Mouse (Mus musculus): ENCODE measurements at regions not wholly inside any gene's neighbourhood (a gene's known extent, or its start where the extent isn't known, plus 50 kb on each side); places are given as distances from the start of the nearest gene placed in this dataset.

DNA sequence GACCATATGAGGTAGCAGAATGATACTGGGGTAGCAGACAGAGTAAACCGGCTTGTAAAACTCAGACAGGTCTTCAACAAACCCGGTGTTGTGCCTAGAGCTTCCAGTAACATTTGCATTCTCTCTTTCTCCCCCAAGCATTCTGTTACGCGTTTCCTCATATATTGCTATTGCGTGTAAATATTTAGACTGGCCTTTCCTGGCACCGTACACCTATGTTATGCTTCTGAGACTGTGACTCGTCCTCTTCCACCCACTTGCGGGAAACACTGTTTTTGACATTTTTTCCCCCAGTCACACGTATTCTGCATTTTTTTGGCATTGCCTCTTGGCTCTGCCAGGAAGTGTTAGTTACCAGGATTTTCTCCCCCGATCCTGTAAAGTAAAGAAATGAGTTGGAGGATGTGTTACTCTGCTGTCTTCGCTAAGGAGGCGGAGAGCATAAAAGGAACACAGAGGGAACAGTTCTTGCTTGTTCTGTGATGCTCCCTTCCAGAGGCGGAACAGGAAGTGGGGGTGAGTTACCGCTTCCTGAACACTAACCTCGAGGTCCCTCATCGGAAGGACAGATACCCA lies 233.7 kb upstream of the Tank start:
- no peak for ATAC-seq (replicated peaks; ENCODE audit: insufficient number of reproducible peaks, insufficient read depth, low FRiP score, low read depth)
- Histone ChIP-seq H3K9ac (no peak overlapping the region), H3K27me3 (no peaks in the 10 kb centered on the region), H3K4me1 (replicated peaks) (0 out of 2 replicates have a peak, but pooled peaks cover 4% of the 10 kb centered on the region), H3K27ac (no peak overlapping the region), H3K36me3 (no peaks in the 10 kb centered on the region), H3K4me2 (no peak overlapping the region), H3K4me3 (no peak overlapping the region), H3K9me3 (replicated peaks) (no peaks in the 10 kb centered on the region)
- WGBS, result 70% methylated on average over 16 of the region's 16 CpGs

DNA sequence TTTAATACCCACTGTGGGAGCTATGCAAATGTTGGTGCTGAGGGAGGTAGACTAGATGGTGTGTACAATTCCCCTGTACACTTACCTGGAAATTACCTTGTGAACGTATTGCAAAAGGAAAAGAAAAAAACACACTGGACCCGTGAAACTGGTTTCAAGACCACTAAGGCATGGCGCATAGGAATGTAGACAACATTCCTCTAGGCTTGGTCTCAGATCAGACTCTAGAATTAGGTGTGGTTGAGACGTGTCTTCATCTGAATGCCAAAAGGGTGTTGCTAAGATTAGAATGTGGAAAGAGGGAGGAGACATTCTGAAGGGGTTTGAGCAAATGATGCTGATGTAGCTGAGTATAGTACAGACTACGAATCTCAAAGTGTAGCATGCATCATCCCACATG lies 237.1 kb upstream of the Tank start:
- no peak overlapping the region for H3K4me2 ChIP-seq

DNA sequence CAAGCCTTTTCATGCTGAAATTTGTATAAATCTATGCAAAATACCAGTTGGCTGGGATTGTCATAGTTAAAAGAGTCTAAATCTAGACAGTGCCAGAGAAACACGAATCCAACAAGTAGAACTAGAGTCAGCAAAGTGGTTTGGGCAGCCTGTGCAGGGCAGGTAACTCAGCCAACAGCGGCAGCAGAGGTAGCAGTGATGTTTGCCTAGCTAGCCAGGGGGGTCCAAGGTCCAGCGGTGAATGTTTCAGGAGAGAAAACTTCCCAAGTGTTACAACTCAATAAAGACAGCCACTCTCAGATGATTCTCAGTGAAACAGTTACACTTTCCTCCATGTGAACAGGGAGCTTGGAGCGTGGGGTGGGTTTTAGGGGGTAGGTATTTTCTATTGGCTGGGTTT lies 259.2 kb upstream of the Tank start:
- no peaks in the 10 kb centered on the region for H3K9me3 ChIP-seq (replicated peaks)
- no peaks in the 10 kb centered on the region for H3K36me3 ChIP-seq
- H3K9ac ChIP-seq, result no peak overlapping the region
- H3K27ac ChIP-seq, result no peak overlapping the region
- H3K4me2 ChIP-seq, result no peak overlapping the region
- H3K27me3 ChIP-seq, result no peaks in the 10 kb centered on the region
- ATAC-seq (replicated peaks; ENCODE audit: insufficient number of reproducible peaks, insufficient read depth, low FRiP score, low read depth), result no peak
- no peaks in the 10 kb centered on the region for H3K4me1 ChIP-seq (replicated peaks)
- H3K4me3 ChIP-seq, result no peak overlapping the region
- 85% methylated on average over 4 of the region's 4 CpGs for WGBS

More for the DNA sequence above, 237.1 kb upstream of the Tank start:
- 30% methylated on average over 5 of the region's 5 CpGs for WGBS
- ATAC-seq (replicated peaks; ENCODE audit: insufficient number of reproducible peaks, insufficient read depth, low FRiP score, low read depth), result no peak
- Histone ChIP-seq H3K4me3 (no peak overlapping the region), H3K4me1 (replicated peaks) (0 out of 2 replicates have a peak, but pooled peaks cover 4% of the 10 kb centered on the region), H3K27ac (no peak overlapping the region), H3K9ac (no peak overlapping the region), H3K36me3 (no peaks in the 10 kb centered on the region), H3K9me3 (replicated peaks) (no peaks in the 10 kb centered on the region), H3K27me3 (no peaks in the 10 kb centered on the region)

DNA sequence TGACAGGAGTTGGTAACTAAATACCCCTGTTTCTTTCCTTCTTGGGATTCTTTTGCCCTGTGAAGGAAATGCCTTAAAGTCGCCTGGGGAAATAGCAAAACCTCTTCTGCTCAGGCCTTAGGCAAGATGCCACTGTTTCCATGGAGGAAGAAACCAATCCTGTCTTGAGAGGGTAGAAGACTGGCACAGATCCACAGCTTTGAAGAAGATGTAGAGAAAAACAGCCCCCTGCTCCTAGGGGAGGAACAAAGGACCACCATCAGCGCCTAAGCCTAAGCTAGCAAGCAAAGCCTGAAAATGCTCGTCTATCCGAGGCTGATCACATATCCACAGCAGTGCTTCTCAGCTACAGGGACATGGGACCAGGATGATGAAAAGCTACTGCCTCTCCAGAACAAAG lies 268.0 kb upstream of the Tank start:
- Histone ChIP-seq H3K9ac (no peak overlapping the region), H3K4me3 (no peak overlapping the region), H3K4me2 (no peak overlapping the region), H3K27me3 (no peaks in the 10 kb centered on the region), H3K36me3 (no peaks in the 10 kb centered on the region), H3K9me3 (replicated peaks) (no peaks in the 10 kb centered on the region), H3K27ac (no peak overlapping the region), H3K4me1 (replicated peaks) (no peaks in the 10 kb centered on the region)
- no peak for ATAC-seq (replicated peaks; ENCODE audit: insufficient number of reproducible peaks, insufficient read depth, low FRiP score, low read depth)
- 71% methylated on average over 4 of the region's 4 CpGs for WGBS

DNA sequence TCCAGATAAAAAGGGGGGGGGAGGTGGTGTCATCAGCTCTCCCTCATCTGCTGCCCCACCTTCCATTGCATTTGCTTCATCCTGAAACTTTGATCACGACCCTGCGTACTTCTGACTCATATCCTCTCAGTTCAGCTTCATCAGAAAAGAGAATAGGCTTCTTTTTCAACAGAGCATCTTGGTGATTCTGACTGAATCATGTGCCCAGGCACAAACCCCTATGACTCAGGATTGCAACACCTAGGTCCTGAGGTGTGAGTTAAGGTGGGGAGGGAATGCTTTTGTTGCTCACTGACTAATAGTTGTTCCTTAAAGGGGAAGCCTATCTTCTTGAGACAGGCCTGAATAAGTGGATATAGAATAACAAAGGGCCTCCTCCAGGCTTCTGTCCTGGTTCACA lies 269.2 kb upstream of the Tank start:
- H3K27me3 ChIP-seq, result no peaks in the 10 kb centered on the region
- no peaks in the 10 kb centered on the region for H3K9me3 ChIP-seq (replicated peaks)
- H3K36me3 ChIP-seq, result no peaks in the 10 kb centered on the region
- H3K9ac ChIP-seq, result no peak overlapping the region
- 82% methylated on average over 2 of the region's 2 CpGs for WGBS
- H3K4me2 ChIP-seq, result no peak overlapping the region
- no peak for ATAC-seq (replicated peaks; ENCODE audit: insufficient number of reproducible peaks, insufficient read depth, low FRiP score, low read depth)
- no peaks in the 10 kb centered on the region for H3K4me1 ChIP-seq (replicated peaks)
- H3K4me3 ChIP-seq, result no peak overlapping the region
- H3K27ac ChIP-seq, result no peak overlapping the region

DNA sequence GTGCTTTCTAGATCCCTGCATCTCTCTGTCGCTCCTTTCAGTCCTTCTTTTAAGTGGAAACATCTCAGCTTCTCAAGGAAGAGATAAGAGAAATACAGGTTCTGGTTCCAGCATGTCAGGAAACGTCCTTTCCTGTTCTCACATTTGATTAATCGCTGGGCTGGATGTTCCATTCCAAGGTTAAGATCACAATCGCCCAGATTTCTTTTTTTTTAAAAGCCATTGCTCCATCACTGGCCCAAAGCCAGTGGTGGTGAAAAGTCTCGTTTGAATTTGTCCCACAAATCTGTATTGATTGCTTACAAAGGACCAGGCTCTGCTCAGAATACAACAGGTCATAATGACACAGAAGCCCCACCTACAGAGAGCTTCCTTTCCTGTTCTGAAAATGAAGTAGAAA lies 281.2 kb upstream of the Tank start:
- peaks cover 2% of the 10 kb centered on the region; the same call in 1 of the 2 replicates for H3K4me1 ChIP-seq (replicated peaks)
- H3K27ac ChIP-seq, result 0 out of 2 replicates have a peak overlapping the region, but pooled peaks have one; percentile 7
- H3K27me3 ChIP-seq, result no peaks in the 10 kb centered on the region
- no peaks in the 10 kb centered on the region for H3K9me3 ChIP-seq (replicated peaks)
- no peak for ATAC-seq (replicated peaks; ENCODE audit: insufficient number of reproducible peaks, insufficient read depth, low FRiP score, low read depth)
- H3K4me2 ChIP-seq, result no peak overlapping the region
- WGBS, result 27% methylated on average over 5 of the region's 5 CpGs
- H3K36me3 ChIP-seq, result no peaks in the 10 kb centered on the region
- no peak overlapping the region for H3K9ac ChIP-seq
- no peak overlapping the region for H3K4me3 ChIP-seq

DNA sequence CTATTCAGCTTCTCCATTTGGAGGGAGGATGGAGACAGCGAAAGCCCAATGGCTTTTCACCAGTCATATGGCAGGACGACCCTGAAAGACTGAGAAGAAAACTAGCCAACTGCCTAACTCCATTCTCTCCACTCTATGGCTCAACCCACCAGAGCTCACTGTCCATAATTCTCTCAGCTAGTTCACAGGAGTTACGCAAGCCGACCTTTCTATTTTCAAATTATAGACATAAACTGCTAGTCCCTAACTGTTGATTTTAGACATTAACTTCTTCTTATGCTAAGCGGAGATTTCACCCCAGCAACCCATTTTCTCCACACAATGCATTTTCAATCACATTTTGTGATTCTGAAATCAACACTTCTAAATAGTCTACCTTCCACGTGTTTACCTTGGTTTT lies 281.8 kb upstream of the Tank start:
- peaks cover 2% of the 10 kb centered on the region; the same call in 1 of the 2 replicates for H3K4me1 ChIP-seq (replicated peaks)
- H3K36me3 ChIP-seq, result no peaks in the 10 kb centered on the region
- no peak overlapping the region for H3K4me3 ChIP-seq
- ATAC-seq (replicated peaks; ENCODE audit: insufficient number of reproducible peaks, insufficient read depth, low FRiP score, low read depth), result no peak
- no peak overlapping the region for H3K4me2 ChIP-seq
- H3K9ac ChIP-seq, result no peak overlapping the region
- 0 out of 2 replicates have a peak overlapping the region, but pooled peaks have one; percentile 1 for H3K27ac ChIP-seq
- H3K27me3 ChIP-seq, result no peaks in the 10 kb centered on the region
- H3K9me3 ChIP-seq (replicated peaks), result no peaks in the 10 kb centered on the region
- 71% methylated on average over 6 of the region's 6 CpGs for WGBS

DNA sequence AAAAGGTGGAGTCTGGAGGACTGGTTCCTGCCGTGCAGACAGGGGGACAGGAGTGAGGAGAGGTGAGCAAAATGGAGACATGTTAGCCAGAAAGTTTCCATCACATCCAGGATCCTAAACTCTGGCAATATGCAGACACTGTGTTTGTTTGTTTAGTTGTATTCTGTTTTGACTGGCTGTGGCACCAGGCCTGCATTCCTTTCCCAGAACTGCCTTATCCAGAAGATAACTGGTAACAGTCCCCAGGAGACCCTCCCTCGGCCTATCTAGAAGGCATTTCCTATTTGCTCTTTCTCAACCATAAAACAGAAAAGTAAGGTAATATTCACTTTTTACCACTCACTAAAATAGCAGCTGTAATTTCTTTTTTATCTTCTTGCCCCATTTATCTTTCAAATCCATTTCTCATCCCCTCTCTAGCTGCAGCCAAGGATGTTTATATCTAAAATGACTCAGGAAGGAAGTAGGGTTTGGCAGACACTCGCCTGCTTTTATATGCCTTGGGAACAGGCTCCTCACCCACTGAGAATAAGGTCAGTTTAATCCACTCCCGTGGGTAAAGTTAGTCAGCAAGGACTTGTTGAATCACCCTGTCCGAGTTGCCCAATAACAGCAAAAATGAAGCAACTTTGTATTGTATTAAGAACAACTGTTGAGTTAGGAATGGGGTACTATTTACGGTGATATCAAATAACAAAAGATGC lies 283.0 kb upstream of the Tank start:
- WGBS, result 36% methylated on average over 6 of the region's 6 CpGs
- H3K4me2 ChIP-seq, result no peak overlapping the region
- no peaks in the 10 kb centered on the region for H3K9me3 ChIP-seq (replicated peaks)
- no peak overlapping the region for H3K9ac ChIP-seq
- peaks cover 2% of the 10 kb centered on the region; the same call in 1 of the 2 replicates for H3K4me1 ChIP-seq (replicated peaks)
- H3K36me3 ChIP-seq, result no peaks in the 10 kb centered on the region
- peak; percentile 67; the same call in 1 of the 2 replicates for ATAC-seq (replicated peaks; ENCODE audit: insufficient number of reproducible peaks, insufficient read depth, low FRiP score, low read depth)
- peak overlapping the region; percentile 52; the same call in 1 of the 2 replicates for H3K27ac ChIP-seq
- no peaks in the 10 kb centered on the region for H3K27me3 ChIP-seq
- H3K4me3 ChIP-seq, result no peak overlapping the region

DNA sequence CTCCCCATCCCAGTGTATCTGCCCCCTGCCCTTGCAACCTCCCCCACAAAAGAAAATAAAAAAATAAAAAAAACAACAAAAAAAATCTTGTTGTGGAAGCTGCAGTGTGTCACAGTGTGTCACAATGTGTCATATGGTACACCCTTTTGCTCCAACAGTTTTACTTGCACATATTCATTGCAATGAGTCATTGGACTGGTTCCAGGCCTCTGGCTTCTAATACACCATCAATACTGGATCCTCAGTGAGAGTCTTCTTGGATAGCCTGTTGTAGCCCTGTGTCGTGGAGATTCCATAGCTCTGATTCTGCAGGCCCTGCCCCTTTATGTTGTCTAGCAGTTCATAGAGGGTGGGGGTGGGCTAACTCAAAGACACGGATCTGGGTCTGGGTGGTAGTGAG lies 290.1 kb upstream of the Tank start:
- no peak overlapping the region for H3K9ac ChIP-seq
- no peaks in the 10 kb centered on the region for H3K4me1 ChIP-seq (replicated peaks)
- ATAC-seq (replicated peaks; ENCODE audit: insufficient number of reproducible peaks, insufficient read depth, low FRiP score, low read depth), result no peak
- no peaks in the 10 kb centered on the region for H3K27me3 ChIP-seq
- H3K36me3 ChIP-seq, result no peaks in the 10 kb centered on the region
- H3K4me2 ChIP-seq, result no peak overlapping the region
- H3K4me3 ChIP-seq, result no peak overlapping the region
- no peak overlapping the region for H3K27ac ChIP-seq
- WGBS, result 76% methylated on average over 2 of the region's 2 CpGs
- H3K9me3 ChIP-seq (replicated peaks), result no peaks in the 10 kb centered on the region

DNA sequence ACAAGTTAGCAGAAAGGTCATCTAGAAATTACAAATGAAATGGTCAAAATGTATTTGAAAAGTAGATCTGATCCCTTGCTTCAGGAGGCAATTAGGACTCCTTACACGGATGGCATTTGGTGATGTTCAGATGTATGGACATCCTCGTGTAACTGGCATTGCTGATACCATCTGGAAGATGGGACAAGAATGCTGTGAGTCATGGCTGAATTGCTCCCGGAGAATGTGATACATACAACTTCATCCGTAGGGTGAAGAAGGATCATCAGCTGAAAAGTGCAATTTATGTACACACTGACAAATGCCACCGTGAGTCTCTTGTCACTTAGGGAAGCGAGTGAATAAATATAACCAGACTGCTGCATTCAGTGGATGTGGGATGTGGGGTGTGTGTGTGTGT lies 293.7 kb upstream of the Tank start:
- Histone ChIP-seq H3K9ac (no peak overlapping the region), H3K4me3 (no peak overlapping the region), H3K27me3 (no peaks in the 10 kb centered on the region), H3K4me2 (no peak overlapping the region), H3K27ac (no peak overlapping the region), H3K4me1 (replicated peaks) (no peaks in the 10 kb centered on the region), H3K36me3 (no peaks in the 10 kb centered on the region), H3K9me3 (replicated peaks) (no peaks in the 10 kb centered on the region)
- WGBS, result 70% methylated on average over 6 of the region's 6 CpGs
- no peak for ATAC-seq (replicated peaks; ENCODE audit: insufficient number of reproducible peaks, insufficient read depth, low FRiP score, low read depth)

DNA sequence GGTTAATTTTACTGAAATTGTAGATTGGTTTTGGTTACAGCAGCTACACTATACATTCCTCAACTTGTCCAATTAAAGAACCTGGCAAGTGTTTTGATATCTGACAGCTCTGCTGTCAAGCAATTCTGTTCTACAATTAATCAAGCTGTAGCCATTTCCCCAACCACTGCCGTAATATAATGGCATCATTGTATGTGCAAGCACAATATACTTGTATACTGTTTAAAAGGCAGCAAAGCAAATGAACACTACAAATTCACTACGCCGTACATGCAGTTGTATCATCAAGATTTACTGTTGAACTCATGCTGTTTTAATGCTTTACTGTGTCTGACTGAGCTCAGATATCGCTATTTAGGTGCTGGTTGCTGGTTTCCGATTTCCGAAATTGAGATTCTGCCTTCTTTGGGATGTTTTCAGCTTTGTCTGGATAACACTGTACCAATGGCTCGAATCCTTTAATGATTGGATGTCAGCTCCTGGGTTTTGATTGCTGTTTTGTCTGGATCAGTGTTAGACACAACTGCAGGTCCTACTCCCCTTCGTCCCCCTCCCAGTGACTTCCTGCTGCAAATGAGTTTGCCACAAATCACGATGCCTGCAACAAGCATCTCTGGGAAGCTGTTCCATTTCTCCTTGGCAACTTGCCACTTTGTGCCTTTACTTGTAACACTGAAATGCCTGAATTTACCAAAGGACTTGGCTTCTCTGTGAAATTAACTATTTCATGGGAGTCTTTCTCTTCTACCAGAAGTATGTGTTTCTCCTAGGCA lies 294.4 kb upstream of the Tank start:
- Histone ChIP-seq H3K4me2 (no peak overlapping the region), H3K9ac (no peak overlapping the region), H3K9me3 (replicated peaks) (no peaks in the 10 kb centered on the region), H3K36me3 (no peaks in the 10 kb centered on the region), H3K4me1 (replicated peaks) (no peaks in the 10 kb centered on the region), H3K4me3 (no peak overlapping the region), H3K27ac (no peak overlapping the region), H3K27me3 (no peaks in the 10 kb centered on the region)
- no peak for ATAC-seq (replicated peaks; ENCODE audit: insufficient number of reproducible peaks, insufficient read depth, low FRiP score, low read depth)
- 63% methylated on average over 9 of the region's 9 CpGs for WGBS

All from heart, embryonic 15.5 days (tissue).